Mouse (Mus musculus) embryonic facial prominence, embryonic 10.5 days (tissue): ENCODE results near the gene Brpf1. TPM values are rescaled to one million over a fixed set of nuclear protein-coding genes. Genes with fewer than 3 reads are reported as not detected.

Experiments used
- DNase-seq: peaks from one replicate; pipeline ENCODE4 v3.0.0-alpha.2; 2017; ENCODE audit warnings: low spot score
- H3K27ac ChIP-seq: fragments of 300-500 bp; sonication (generic); replicated peaks from 2 replicates; pipeline ENCODE4 v1.5.1; 2016; ENCODE audit warnings: mild to moderate bottlenecking
- H3K27me3 ChIP-seq: fragments of 300-500 bp; sonication (generic); replicated peaks from 2 replicates; pipeline ENCODE4 v1.6.1; 2016; ENCODE audit warnings: low read depth, mild to moderate bottlenecking; ENCODE audit not compliant: poor library complexity, severe bottlenecking
- H3K36me3 ChIP-seq: fragments of 300-500 bp; sonication (generic); replicated peaks from 2 replicates; pipeline ENCODE4 v1.6.1; 2016; ENCODE audit warnings: mild to moderate bottlenecking, moderate library complexity
- H3K4me1 ChIP-seq: fragments of 300-500 bp; sonication (generic); 2 replicates; pipeline ENCODE4 v1.6.1; 2016
- H3K4me3 ChIP-seq: fragments of 300-500 bp; sonication (generic); 2 replicates; pipeline ENCODE4 v1.5.1; 2016; ENCODE audit warnings: mild to moderate bottlenecking, moderate library complexity
- H3K9me3 ChIP-seq: fragments of 300-500 bp; sonication (generic); 2 replicates; pipeline ENCODE4 v1.6.1; 2016; ENCODE audit warnings: mild to moderate bottlenecking
- WGBS: fragments of 180-500 bp; shearing (Covaris S2); methylation state at CpG from one replicate; pipeline ENCODE4 v1.1.7; 2016; 5-methylcytosine and 5-hydroxymethylcytosine counted together
- polyA plus RNA-seq: library from polyadenylated mRNA; unstranded; fragments of >200 nt; fragmentation: Nextera tagmentation; extraction: Ambion mirVana; gene quantifications from 2 replicates; pipeline ENCODE4 v1.2.1, GENCODE M21; 2016

Gene Brpf1
- polyA plus RNA-seq: 24.8 and 26.0 TPM in 2 replicates

GRCm38 (mm10) chr6:113306986-113307349 is at the start of gene Brpf1:
TSS of gene Brpf1 (plus strand) at chr6:113307137.
- Histone ChIP-seq H3K27ac (peak within 1 kb of the TSS; percentile 100), H3K4me3 (peak within 1 kb of the TSS; percentile 99), H3K4me1 (peaks cover 36% of the 10 kb centered on the region), H3K36me3 (peaks cover 29% of the 10 kb centered on the region), H3K9me3 (no peaks in the 10 kb centered on the region), H3K27me3 (no peaks in the 10 kb centered on the region)
- under 1% methylated on average over 32 of the region's 32 CpGs for WGBS
- no peak for DNase-seq

DNA sequence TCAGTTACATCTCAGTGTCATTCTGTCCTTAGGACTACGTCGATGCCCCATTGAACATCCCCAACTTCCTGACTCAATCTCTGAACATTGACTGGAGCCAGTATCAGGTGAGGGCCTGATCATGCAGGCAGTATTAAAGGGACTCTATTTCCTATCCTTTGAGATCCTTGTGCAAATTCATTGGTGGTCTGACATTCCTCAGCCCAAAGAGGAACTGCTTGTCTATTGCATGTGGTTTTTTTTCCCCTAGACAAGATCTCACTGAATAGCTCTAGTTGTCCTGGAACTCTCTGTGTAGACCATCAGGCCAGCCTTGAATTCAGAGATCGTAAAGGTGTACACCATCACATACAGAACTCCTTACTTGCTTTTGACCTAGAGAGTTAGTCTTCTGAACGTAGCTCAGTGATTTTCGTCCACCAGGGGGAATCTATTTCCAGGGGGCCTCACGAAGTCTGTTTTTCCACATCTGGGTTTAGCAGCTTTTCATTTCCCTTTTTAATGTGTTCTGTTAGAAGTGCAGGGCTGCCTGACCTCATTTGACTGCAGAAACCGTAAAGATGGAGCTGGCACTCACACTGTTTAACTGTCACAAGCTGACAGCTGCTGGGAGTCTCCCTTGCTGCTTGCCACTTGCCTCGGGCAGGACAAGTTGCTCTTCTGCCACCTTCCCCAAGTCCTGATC is 45.6 kb upstream of the Brpf1 start:
- H3K27me3 ChIP-seq: no peaks in the 10 kb centered on the region
- H3K9me3 ChIP-seq: no peaks in the 10 kb centered on the region
- no peak overlapping the region for H3K27ac ChIP-seq
- no peak for DNase-seq
- peaks cover 95% of the 10 kb centered on the region for H3K36me3 ChIP-seq
- 88% methylated on average over 8 of the region's 8 CpGs for WGBS
- H3K4me3 ChIP-seq: no peak overlapping the region
- H3K4me1 ChIP-seq: no peaks in the 10 kb centered on the region

DNA sequence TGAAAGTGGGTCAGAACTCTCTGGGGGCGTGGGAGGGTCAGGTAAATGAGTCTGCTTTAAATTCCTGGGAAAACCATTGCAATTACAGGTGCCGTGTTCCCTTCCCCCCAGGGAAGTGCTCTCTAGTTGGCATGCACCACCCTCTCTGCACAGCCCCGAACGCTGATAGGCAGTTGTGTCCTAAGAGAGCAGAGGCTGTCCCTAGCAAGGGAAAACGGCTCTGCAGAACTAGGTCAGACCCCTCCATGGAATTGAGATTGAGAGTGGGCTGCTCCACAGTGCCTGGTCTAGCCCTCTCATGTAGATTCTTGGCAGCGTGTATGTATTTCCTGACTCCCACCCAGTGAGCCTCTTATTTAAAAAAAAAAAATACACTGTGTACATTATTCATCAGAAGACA is 43.4 kb upstream of the Brpf1 start:
- H3K36me3 ChIP-seq: peaks cover 99% of the 10 kb centered on the region

DNA sequence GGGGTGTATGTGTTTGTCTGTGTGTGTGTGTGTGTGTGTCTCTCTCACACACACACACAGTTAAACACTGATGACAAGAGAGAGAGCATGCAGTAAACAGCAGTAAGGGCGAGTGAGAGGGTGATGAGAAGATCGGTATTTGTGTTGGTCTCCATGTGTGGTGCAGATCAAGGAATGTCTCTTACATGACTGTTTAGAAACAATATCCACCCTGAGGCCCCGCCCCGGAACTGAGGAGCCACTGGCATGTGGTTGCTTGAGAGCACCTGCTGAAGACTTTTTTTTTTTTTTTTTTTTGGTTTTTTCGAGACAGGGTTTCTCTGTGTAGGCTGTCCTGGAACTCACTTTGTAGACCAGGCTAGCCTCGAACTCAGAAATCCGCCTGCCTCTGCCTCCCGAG is 42.5 kb upstream of the Brpf1 start:
- Histone ChIP-seq H3K36me3 (peaks cover 99% of the 10 kb centered on the region), H3K27me3 (no peaks in the 10 kb centered on the region), H3K4me1 (no peaks in the 10 kb centered on the region), H3K27ac (no peak overlapping the region), H3K9me3 (no peaks in the 10 kb centered on the region), H3K4me3 (no peak overlapping the region)
- 95% methylated on average over 8 of the region's 8 CpGs for WGBS
- DNase-seq: no peak

More for the DNA sequence above, 43.4 kb upstream of the Brpf1 start:
- H3K9me3 ChIP-seq: no peaks in the 10 kb centered on the region
- no peak overlapping the region for H3K4me3 ChIP-seq
- H3K27me3 ChIP-seq: no peaks in the 10 kb centered on the region
- no peak for DNase-seq
- 88% methylated on average over 6 of the region's 6 CpGs for WGBS
- H3K27ac ChIP-seq: no peak overlapping the region
- no peaks in the 10 kb centered on the region for H3K4me1 ChIP-seq

GRCm38 (mm10) chr6:113266996-113267655 is 39.8 kb upstream of the Brpf1 start:
- H3K4me3 ChIP-seq: no peak overlapping the region
- H3K36me3 ChIP-seq: peaks cover 99% of the 10 kb centered on the region
- WGBS: 89% methylated on average over 7 of the region's 7 CpGs
- H3K9me3 ChIP-seq: no peaks in the 10 kb centered on the region
- no peak for DNase-seq
- no peaks in the 10 kb centered on the region for H3K27me3 ChIP-seq
- H3K27ac ChIP-seq: no peak overlapping the region
- no peaks in the 10 kb centered on the region for H3K4me1 ChIP-seq

- no peaks in the 10 kb centered on the region for H3K27me3 ChIP-seq
- WGBS: 87% methylated on average over 1 of the region's 1 CpGs
- H3K36me3 ChIP-seq: peaks cover 99% of the 10 kb centered on the region
- no peaks in the 10 kb centered on the region for H3K4me1 ChIP-seq
- H3K27ac ChIP-seq: no peak overlapping the region
- DNase-seq: no peak
- no peaks in the 10 kb centered on the region for H3K9me3 ChIP-seq
- no peak overlapping the region for H3K4me3 ChIP-seq
Observed at GRCm38 (mm10) chr6:113267988-113268387, 38.9 kb upstream of the Brpf1 start.

DNA sequence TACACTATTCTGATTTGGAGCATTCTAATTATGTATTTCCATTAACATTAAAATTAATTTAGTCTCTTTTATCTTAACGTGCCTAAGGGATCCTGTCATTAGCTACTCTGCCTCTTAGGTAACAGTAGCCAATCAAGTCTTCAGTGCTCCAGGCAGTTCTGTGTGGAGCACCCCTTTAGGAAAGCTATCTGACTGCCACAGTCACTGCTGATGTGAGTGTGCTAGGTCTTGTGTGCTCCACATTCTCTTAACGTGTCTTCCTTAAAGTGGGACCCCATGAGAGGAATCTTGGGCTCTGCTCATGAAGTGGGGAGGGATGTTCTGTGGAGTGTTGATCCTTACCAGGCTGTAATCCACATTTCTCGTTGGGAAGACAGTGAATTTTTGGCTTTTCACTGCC is 34.6 kb upstream of the Brpf1 start:
- H3K4me3 ChIP-seq: no peak overlapping the region
- H3K36me3 ChIP-seq: peaks cover 97% of the 10 kb centered on the region
- H3K4me1 ChIP-seq: no peaks in the 10 kb centered on the region
- no peak for DNase-seq
- no peak overlapping the region for H3K27ac ChIP-seq
- 79% methylated on average over 3 of the region's 3 CpGs for WGBS
- no peaks in the 10 kb centered on the region for H3K27me3 ChIP-seq
- H3K9me3 ChIP-seq: no peaks in the 10 kb centered on the region

DNA sequence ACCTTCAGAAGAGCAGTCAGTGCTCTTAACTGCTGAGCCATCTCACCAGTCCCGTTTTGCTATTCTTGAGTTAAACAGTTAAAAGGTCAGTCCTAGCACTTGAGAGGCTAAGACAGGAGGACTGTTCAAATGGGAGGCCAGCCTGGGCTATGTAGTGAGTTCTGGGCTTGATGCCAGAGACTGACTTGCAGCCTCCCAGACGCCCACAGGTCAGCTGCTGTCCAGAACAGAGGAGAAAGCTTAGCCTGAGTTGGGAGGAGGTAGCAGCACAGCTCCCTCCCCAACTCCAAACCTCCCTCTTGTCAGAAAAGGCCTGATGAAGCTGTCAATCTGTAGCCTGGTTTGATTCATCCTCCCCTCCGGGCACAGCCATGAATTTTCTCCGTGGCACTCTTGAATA is 30.1 kb upstream of the Brpf1 start:
- H3K27ac ChIP-seq: no peak overlapping the region
- H3K27me3 ChIP-seq: peaks cover 13% of the 10 kb centered on the region
- H3K36me3 ChIP-seq: peaks cover 71% of the 10 kb centered on the region
- WGBS: 72% methylated on average over 4 of the region's 4 CpGs
- no peak for DNase-seq
- H3K9me3 ChIP-seq: no peaks in the 10 kb centered on the region
- H3K4me3 ChIP-seq: no peak overlapping the region
- peaks cover under 1% of the 10 kb centered on the region; the same call in 1 of the 2 replicates for H3K4me1 ChIP-seq

GRCm38 (mm10) chr6:113281676-113282075 is 25.3 kb upstream of the Brpf1 start:
- Histone ChIP-seq H3K9me3 (no peaks in the 10 kb centered on the region), H3K4me3 (no peak overlapping the region), H3K36me3 (peaks cover 26% of the 10 kb centered on the region), H3K27me3 (peaks cover 57% of the 10 kb centered on the region), H3K27ac (no peak overlapping the region), H3K4me1 (peaks cover 18% of the 10 kb centered on the region)
- no peak for DNase-seq
- 63% methylated on average over 6 of the region's 6 CpGs for whole genome bisulfite sequencing

DNA sequence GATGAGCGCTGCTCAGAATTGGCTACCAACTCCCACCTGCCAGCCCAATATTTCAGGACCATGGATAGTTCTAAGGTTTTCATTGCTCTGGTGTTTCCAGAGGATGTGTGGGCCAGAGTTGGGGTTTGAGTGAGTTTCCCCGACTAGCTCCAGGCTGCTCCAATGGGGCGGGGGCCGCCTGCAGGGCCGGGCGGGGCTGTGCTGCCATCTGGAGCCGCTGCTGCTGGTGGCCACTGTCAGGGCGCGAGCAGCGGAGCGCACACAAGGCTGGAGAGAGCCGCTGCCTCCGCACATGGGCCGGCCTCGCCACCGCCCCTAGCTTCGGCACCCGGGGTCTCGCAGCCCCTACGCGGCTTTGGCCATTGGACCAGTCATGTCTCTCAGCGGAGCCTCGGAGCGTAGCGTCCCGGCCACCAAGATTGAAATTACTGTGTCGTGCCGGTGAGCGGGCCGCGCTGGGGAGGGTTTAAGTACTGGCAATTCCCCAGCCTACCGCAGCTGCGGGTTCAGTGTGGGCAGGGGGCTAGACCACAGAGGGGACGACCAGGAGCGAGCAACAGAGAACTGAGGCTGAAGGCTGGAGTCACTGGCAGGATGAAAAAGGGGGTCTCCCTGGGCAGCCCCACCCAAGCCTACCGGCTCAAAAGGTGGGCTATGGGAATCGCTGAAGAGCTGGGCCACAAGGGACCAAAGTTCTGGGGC is 24.7 kb upstream of the Brpf1 start, which contains the start of gene Cpne9:
Gene Cpne9 (plus strand): TSS at position 207 of the 702 bp plus-strand sequence.
- peak within 1 kb of the TSS; percentile 40 for H3K4me3 ChIP-seq

DNA sequence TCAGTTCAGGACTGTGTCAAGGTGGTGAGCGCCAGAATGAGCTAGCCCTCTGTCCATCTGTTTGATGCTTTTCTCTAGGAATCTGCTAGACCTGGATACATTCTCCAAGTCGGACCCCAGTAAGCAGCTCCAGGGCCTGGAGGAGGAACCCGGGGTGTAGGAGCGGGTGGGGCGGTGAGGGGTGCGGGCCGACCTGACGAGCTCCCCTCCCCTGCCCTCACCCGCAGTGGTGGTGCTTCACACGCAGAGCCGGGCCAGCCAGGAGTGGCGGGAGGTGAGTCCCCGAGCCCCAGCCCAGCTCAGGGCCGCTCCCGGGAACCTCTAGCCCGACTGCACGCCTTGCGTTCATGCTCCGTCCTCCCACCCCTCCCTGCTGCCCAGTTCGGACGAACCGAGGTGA is 24.0 kb upstream of the Brpf1 start:
- peak; percentile 14 for DNase-seq
- Histone ChIP-seq H3K27me3 (peaks cover 57% of the 10 kb centered on the region), H3K4me1 (peaks cover 18% of the 10 kb centered on the region), H3K36me3 (peaks cover 13% of the 10 kb centered on the region), H3K27ac (no peak overlapping the region), H3K9me3 (no peaks in the 10 kb centered on the region), H3K4me3 (peak overlapping the region; percentile 40)
- WGBS: 1% methylated on average over 22 of the region's 22 CpGs

More for the DNA sequence above, 24.7 kb upstream of the Brpf1 start, which contains the start of gene Cpne9:
- WGBS: 1% methylated on average over 37 of the region's 37 CpGs
- Histone ChIP-seq H3K27ac (no peak within 1 kb of the TSS), H3K27me3 (peaks cover 57% of the 10 kb centered on the region), H3K36me3 (peaks cover 20% of the 10 kb centered on the region), H3K4me1 (peaks cover 18% of the 10 kb centered on the region), H3K9me3 (no peaks in the 10 kb centered on the region)
- DNase-seq: peak; percentile 75

- peaks cover 18% of the 10 kb centered on the region for H3K4me1 ChIP-seq
- peaks cover 57% of the 10 kb centered on the region for H3K27me3 ChIP-seq
- H3K9me3 ChIP-seq: no peaks in the 10 kb centered on the region
- WGBS: 4% methylated on average over 6 of the region's 6 CpGs
- no peak for DNase-seq
- no peak overlapping the region for H3K27ac ChIP-seq
- H3K36me3 ChIP-seq: peaks cover 8% of the 10 kb centered on the region
- H3K4me3 ChIP-seq: peak overlapping the region; percentile 40
Observed at GRCm38 (mm10) chr6:113283500-113283899, 23.4 kb upstream of the Brpf1 start.
